Mouse (Mus musculus): Measurements from ENCODE around the gene Tmtc1. TPM values are rescaled to one million over a fixed set of nuclear protein-coding genes. Genes with fewer than 3 reads are reported as not detected.

Gene Tmtc1
- polyA plus RNA-seq, 1 experiment = not detected

DNA sequence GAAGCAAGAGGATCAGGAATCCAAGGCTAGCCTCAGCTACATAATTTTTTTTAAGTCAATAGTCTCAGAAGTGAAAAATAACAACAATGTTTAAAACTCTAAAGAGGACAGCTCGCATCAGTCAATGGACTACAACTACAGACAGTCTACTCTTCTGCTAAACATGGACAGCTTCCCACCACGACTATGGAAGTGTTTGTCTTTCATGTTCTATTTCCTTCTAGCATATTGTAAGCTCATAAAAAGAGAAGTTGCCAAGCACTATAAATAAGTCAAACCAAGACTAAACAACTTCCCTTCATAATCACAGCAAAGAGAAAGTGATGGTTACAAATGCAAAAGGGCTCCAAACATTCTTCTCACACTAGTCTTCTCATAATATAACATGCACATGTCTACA lies 38.6 kb downstream of the Tmtc1 start:
- Histone ChIP-seq H3K4me1 (ENCODE audit: control insufficient read depth) (no peaks in the 10 kb centered on the region), H3K4me3 (replicated peaks) (no peak overlapping the region), H3K36me3 (ENCODE audit: control insufficient read depth) (no peaks in the 10 kb centered on the region), H3K9me3 (ENCODE audit: control insufficient read depth, low read length) (no peaks in the 10 kb centered on the region), H3K27me3 (ENCODE audit: control insufficient read depth) (no peaks in the 10 kb centered on the region)
- no peak for TF ChIP-seq GATA1 (IDR thresholded peaks at IDR 0.05; ENCODE audit: low read length)

DNA sequence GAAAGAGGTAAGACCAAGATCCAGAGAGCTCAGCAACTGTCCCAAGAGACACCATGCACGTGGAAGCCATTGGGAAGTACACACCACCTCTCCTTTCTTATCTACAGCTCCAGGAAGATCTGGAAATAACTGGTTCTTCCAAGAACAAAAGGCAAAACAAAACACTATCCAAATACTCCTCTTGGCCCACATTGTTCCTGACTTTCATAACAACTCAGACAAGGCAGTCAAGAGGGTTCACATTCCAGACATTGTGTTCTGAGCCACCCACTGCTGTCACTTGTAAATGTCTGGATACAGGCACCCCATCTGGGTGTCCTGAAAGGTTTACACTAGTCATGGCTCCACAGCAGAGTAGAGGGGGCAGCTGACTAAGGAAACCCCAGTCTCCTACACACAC lies 39.7 kb downstream of the Tmtc1 start:
- H3K27me3 ChIP-seq (ENCODE audit: control insufficient read depth) = no peaks in the 10 kb centered on the region
- no peak overlapping the region for H3K4me3 ChIP-seq (replicated peaks)
- TF ChIP-seq GATA1 (IDR thresholded peaks at IDR 0.05; ENCODE audit: low read length) = no peak
- no peak for TF ChIP-seq TAL1 (IDR thresholded peaks at IDR 0.05; ENCODE audit: low read length)
- no peaks in the 10 kb centered on the region for H3K9me3 ChIP-seq (ENCODE audit: control insufficient read depth, low read length)
- H3K4me1 ChIP-seq (ENCODE audit: control insufficient read depth) = no peaks in the 10 kb centered on the region
- no peaks in the 10 kb centered on the region for H3K36me3 ChIP-seq (ENCODE audit: control insufficient read depth)

DNA sequence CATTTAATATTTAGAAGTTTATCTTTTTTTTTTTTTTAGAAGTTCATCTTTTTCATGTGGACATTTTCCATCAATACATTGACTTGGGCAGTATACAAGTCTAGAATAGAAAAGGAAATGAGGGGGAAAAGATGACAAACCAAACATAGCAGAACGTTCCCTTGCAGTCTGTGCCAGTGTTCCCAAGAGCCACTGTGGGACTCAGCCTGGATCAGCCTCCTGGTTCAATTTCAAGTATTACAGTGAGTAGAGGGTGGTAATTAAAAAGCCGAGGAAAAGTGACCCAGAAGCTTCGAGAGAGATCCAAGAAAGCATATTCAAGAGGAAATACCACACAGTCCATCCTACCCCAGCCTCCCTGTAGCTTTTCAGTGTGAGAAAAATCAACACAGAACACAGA lies 40.4 kb downstream of the Tmtc1 start:
- no peak overlapping the region for H3K4me3 ChIP-seq (replicated peaks)
- no peaks in the 10 kb centered on the region for H3K4me1 ChIP-seq (ENCODE audit: control insufficient read depth)
- H3K36me3 ChIP-seq (ENCODE audit: control insufficient read depth) = no peaks in the 10 kb centered on the region
- TF ChIP-seq TAL1 (IDR thresholded peaks at IDR 0.05; ENCODE audit: low read length) (no peak), GATA1 (IDR thresholded peaks at IDR 0.05; ENCODE audit: low read length) (no peak)
- no peaks in the 10 kb centered on the region for H3K9me3 ChIP-seq (ENCODE audit: control insufficient read depth, low read length)
- H3K27me3 ChIP-seq (ENCODE audit: control insufficient read depth) = no peaks in the 10 kb centered on the region

DNA sequence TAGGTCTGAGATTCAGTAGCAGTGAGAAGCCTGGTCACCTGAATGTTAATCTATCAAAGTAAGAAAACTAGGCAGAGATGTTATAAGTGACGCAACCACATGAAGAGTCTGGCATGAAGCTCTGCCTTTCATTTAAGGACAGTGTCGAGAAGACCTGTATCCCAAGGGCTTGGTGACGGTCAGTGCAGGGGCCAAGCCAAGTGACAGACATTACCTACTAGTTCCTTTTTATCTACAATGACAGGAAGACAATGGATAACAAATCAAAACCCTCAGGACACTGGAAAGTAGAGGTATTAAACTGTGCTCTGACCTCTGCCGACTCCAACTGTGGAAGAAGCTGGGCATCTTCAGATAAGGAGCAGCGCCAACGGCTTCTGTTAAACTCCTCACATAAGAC lies 43.2 kb downstream of the Tmtc1 start:
- TF ChIP-seq TAL1 (IDR thresholded peaks at IDR 0.05; ENCODE audit: low read length) (no peak), GATA1 (IDR thresholded peaks at IDR 0.05; ENCODE audit: low read length) (no peak)

DNA sequence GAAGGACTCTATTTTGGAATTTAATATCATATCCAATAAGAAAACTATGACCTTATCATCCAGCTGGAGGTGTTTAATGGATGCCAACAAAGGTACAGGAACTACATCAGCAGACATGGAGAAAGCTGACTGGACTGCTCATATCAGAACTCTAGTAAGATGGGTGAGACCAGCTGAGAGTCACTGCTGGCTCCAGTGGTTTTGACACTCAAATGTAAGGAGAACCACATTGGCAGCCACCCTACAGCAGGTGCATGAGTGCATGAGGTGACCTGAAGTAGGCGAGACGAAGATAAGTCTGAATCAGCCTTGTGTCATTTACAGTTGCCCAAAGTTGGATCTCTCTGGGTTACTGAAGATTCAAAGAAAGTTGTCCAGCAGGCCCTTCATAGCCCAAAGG lies 44.6 kb downstream of the Tmtc1 start:
- Histone ChIP-seq H3K27me3 (ENCODE audit: control insufficient read depth) (no peaks in the 10 kb centered on the region), H3K36me3 (ENCODE audit: control insufficient read depth) (no peaks in the 10 kb centered on the region), H3K4me3 (replicated peaks) (no peak overlapping the region), H3K9me3 (ENCODE audit: control insufficient read depth, low read length) (no peaks in the 10 kb centered on the region), H3K4me1 (ENCODE audit: control insufficient read depth) (no peaks in the 10 kb centered on the region)
- TF ChIP-seq GATA1 (IDR thresholded peaks at IDR 0.05; ENCODE audit: low read length) (no peak), TAL1 (IDR thresholded peaks at IDR 0.05; ENCODE audit: low read length) (no peak)

More for the DNA sequence above, 43.2 kb downstream of the Tmtc1 start:
- no peaks in the 10 kb centered on the region for H3K4me1 ChIP-seq (ENCODE audit: control insufficient read depth)
- H3K36me3 ChIP-seq (ENCODE audit: control insufficient read depth) = no peaks in the 10 kb centered on the region
- no peaks in the 10 kb centered on the region for H3K9me3 ChIP-seq (ENCODE audit: control insufficient read depth, low read length)
- H3K4me3 ChIP-seq (replicated peaks) = no peak overlapping the region
- H3K27me3 ChIP-seq (ENCODE audit: control insufficient read depth) = no peaks in the 10 kb centered on the region

DNA sequence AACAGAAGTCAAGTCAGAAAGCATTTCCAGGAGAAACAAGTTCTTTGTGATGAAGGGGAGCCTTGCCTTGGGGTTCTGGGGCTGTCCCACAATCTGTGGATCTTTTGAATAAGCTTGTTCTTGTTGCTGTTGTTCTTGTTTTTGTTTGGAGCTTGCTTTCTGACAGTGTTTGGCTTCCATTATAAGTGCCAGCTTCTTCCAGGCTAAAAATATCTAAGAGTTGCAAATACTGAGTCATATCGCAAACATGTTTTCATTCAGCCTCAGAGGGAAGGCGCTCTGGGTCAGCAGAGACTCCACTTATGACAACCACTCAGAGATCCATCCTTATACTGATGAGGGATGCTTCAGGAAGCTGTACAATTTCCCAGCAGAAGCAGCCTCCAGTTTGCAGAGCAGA lies 45.3 kb downstream of the Tmtc1 start:
- no peak overlapping the region for H3K4me3 ChIP-seq (replicated peaks)
- TF ChIP-seq TAL1 (IDR thresholded peaks at IDR 0.05; ENCODE audit: low read length) = no peak
- TF ChIP-seq GATA1 (IDR thresholded peaks at IDR 0.05; ENCODE audit: low read length) = no peak
- H3K4me1 ChIP-seq (ENCODE audit: control insufficient read depth) = no peaks in the 10 kb centered on the region
- no peaks in the 10 kb centered on the region for H3K36me3 ChIP-seq (ENCODE audit: control insufficient read depth)
- no peaks in the 10 kb centered on the region for H3K27me3 ChIP-seq (ENCODE audit: control insufficient read depth)
- no peaks in the 10 kb centered on the region for H3K9me3 ChIP-seq (ENCODE audit: control insufficient read depth, low read length)

DNA sequence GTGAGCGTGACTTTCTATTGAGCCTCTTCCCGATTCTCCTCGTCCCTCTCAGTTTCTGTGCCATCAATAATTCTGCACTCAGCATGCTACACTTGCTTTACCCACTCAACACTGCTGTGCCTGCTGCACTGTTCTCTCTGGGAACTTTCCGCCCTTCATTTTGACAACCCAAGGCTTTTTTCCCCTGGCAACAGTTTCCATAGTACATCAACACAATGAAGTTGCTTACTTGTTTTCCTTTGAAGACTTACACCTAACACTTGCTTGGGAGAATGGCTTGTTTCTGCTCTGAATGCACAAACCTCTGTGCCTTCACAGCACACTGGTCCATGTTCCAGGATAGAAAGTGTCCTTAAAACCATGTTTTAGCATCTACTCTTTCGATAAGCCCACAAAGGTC lies 46.9 kb downstream of the Tmtc1 start:
- TF ChIP-seq TAL1 (IDR thresholded peaks at IDR 0.05; ENCODE audit: low read length) = no peak
- TF ChIP-seq GATA1 (IDR thresholded peaks at IDR 0.05; ENCODE audit: low read length) = no peak
- Histone ChIP-seq H3K36me3 (ENCODE audit: control insufficient read depth) (no peaks in the 10 kb centered on the region), H3K4me1 (ENCODE audit: control insufficient read depth) (no peaks in the 10 kb centered on the region)

DNA sequence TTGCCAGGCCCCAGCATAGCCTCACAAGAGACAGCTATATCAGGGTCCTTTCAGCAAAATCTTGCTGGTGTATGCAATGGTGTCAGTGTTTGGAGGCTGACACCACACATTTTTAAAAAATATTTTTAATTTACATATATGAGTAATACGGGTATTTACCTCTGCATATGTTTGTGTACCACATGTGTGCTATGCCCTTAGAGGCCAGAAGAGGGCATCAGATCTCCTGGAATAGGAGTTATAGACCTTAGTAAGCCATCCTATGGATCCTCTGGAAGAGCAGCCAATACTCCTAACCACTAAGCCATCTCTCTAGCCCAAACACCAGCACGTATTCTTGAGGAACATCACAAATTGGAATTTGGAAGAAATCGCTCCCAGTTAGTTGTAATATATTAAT lies 48.9 kb downstream of the Tmtc1 start:
- H3K36me3 ChIP-seq (ENCODE audit: control insufficient read depth) = no peaks in the 10 kb centered on the region
- H3K27me3 ChIP-seq (ENCODE audit: control insufficient read depth) = no peaks in the 10 kb centered on the region
- no peaks in the 10 kb centered on the region for H3K4me1 ChIP-seq (ENCODE audit: control insufficient read depth)
- no peak overlapping the region for H3K4me3 ChIP-seq (replicated peaks)
- H3K9me3 ChIP-seq (ENCODE audit: control insufficient read depth, low read length) = no peaks in the 10 kb centered on the region
- no peak for TF ChIP-seq GATA1 (IDR thresholded peaks at IDR 0.05; ENCODE audit: low read length)
- TF ChIP-seq TAL1 (IDR thresholded peaks at IDR 0.05; ENCODE audit: low read length) = no peak

More for the DNA sequence above, 46.9 kb downstream of the Tmtc1 start:
- no peak overlapping the region for H3K4me3 ChIP-seq (replicated peaks)
- H3K27me3 ChIP-seq (ENCODE audit: control insufficient read depth) = no peaks in the 10 kb centered on the region
- H3K9me3 ChIP-seq (ENCODE audit: control insufficient read depth, low read length) = no peaks in the 10 kb centered on the region

DNA sequence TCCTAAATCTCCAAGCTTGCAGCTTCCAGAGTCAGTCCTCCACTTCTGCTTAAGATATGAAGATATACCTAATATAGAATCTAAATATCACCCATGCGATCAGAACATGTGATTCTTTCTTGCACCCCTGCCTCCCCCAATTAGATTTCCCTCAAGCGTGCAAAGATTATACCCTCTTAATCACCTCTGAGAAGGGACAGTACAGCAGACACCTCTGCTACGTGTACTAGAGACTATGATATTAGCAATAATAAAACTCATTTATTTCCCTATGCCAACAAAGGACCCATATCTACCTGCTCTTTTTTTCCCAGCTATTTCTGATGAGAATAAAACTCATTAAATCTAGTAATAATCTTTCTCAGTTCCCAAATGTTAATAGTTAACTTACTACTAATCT lies 49.9 kb downstream of the Tmtc1 start:
- no peaks in the 10 kb centered on the region for H3K4me1 ChIP-seq (ENCODE audit: control insufficient read depth)

DNA sequence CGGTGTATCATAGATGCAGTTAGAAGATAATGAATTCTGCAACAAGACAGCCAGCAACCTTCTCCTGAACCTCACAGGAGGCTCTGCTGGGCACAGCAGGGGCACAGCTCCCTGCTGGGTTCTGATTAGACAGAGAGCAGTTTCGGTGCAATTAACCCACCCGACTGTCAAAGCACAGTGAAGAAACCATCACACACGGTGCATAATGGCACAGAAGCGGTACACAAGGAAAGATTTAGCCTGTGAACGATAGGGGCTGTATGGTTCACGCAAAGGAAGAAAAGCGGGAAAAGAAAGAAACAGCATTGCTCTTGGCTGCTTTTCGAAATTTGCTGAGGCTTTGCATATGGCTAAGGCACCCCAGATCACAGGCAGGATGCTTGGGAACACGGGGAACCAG lies 52.0 kb downstream of the Tmtc1 start:
- Histone ChIP-seq H3K36me3 (ENCODE audit: control insufficient read depth) (no peaks in the 10 kb centered on the region), H3K4me1 (ENCODE audit: control insufficient read depth) (no peaks in the 10 kb centered on the region), H3K27me3 (ENCODE audit: control insufficient read depth) (no peaks in the 10 kb centered on the region), H3K9me3 (ENCODE audit: control insufficient read depth, low read length) (no peaks in the 10 kb centered on the region), H3K4me3 (replicated peaks) (no peak overlapping the region)
- no peak for TF ChIP-seq GATA1 (IDR thresholded peaks at IDR 0.05; ENCODE audit: low read length)

More for the DNA sequence above, 49.9 kb downstream of the Tmtc1 start:
- Histone ChIP-seq H3K27me3 (ENCODE audit: control insufficient read depth) (no peaks in the 10 kb centered on the region), H3K9me3 (ENCODE audit: control insufficient read depth, low read length) (no peaks in the 10 kb centered on the region), H3K36me3 (ENCODE audit: control insufficient read depth) (no peaks in the 10 kb centered on the region), H3K4me3 (replicated peaks) (no peak overlapping the region)
- TF ChIP-seq TAL1 (IDR thresholded peaks at IDR 0.05; ENCODE audit: low read length) (no peak), GATA1 (IDR thresholded peaks at IDR 0.05; ENCODE audit: low read length) (no peak)

All from erythroblast, embryonic 14.5 days (primary cell).